Mouse (Mus musculus): ENCODE measurements at regions not wholly inside any gene's neighbourhood (a gene's known extent, or its start where the extent isn't known, plus 50 kb on each side); places are given as distances from the start of the nearest gene placed in this dataset.

GRCm38 (mm10) chr7:83381381-83382181 is 203.1 kb upstream of the Tmc3 start:
- TF ChIP-seq CTCF (conservative IDR thresholded peaks at IDR 0.05; ENCODE audit: insufficient read depth, insufficient read length, low read depth, low read length) (no peak), POLR2A (IDR thresholded peaks at IDR 0.05; ENCODE audit: low read depth, low read length) (no peak)
